ENCODE assay signal across 12 mouse cellular contexts in the genomic region with DNA sequence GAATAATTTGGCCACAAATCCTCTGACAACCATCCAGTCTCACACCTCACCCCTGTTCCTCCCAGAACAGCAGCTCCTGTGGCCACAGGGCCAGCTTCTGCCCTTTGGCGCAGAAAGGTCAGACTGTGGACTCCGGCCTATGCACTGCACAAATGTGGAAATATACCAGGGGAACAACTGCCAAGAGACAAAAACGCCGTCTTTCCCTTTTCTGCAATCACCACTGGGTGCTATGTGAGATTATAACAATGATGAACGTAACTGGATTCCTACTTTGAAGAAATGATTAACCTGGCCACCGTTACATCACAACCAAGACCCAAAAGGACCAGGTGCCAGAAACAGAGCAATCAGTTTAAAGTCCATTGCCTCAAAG.
DNase-seq lines count a peak whose midpoint lies in the region; ATAC-seq lines count a peak whose summit lies in the region.
"Had no signal": no experiment of that assay in that cellular context is flagged by ENCODE, and none has a peak within 500 bp of the region (broad histone marks: within the 10 kb centered on the region; RNA-seq: fewer than 3 reads in every experiment).

No protein-coding gene starts in this region.

- no peak overlapping the region for H3K27ac ChIP-seq in liver, embryonic 16.5 days (ENCODE audit: low read length)
- H3K27ac ChIP-seq in hindbrain, embryonic 11.5 days (ENCODE audit: low read depth, low read length): no peak overlapping the region
- H3K27ac ChIP-seq in neural tube, embryonic 14.5 days (ENCODE audit: low read depth, low read length): no peak overlapping the region; the same call in 1 of the 2 replicates
- H3K27ac ChIP-seq: kidney, postnatal 0 days had no signal

- ATAC-seq in liver, embryonic 16.5 days (ENCODE audit: low read depth): 0 out of 2 replicates have a peak, but pooled peaks have one; percentile 14
- no peak for ATAC-seq in hindbrain, embryonic 11.5 days (ENCODE audit: low FRiP score)
- no peak for ATAC-seq in neural tube, embryonic 14.5 days (ENCODE audit: low read depth)

- peaks cover 54% of the 10 kb centered on the region for H3K4me1 ChIP-seq in liver, embryonic 16.5 days (ENCODE audit: control insufficient read depth, low read depth, low read length)
- H3K4me1 ChIP-seq in hindbrain, embryonic 11.5 days (replicated peaks; ENCODE audit: control insufficient read depth, insufficient read depth, low read length): peaks cover 14% of the 10 kb centered on the region
- H3K4me1 ChIP-seq in neural tube, embryonic 14.5 days (ENCODE audit: control insufficient read depth, insufficient read depth, low read length): peaks cover 30% of the 10 kb centered on the region

- H3K9me3 ChIP-seq in liver, embryonic 16.5 days (replicated peaks; ENCODE audit: control insufficient read depth, low read length): no peaks in the 10 kb centered on the region
- no peaks in the 10 kb centered on the region for H3K9me3 ChIP-seq in hindbrain, embryonic 11.5 days (ENCODE audit: control insufficient read depth, low read length)
- H3K9me3 ChIP-seq in neural tube, embryonic 14.5 days (ENCODE audit: control insufficient read depth, low read length): no peaks in the 10 kb centered on the region

- DNase-seq in liver: no peak
- no peak for DNase-seq in hindbrain, embryonic 11.5 days (ENCODE audit: low spot score)
- peak; percentile 43 to 78 for DNase-seq in kidney, postnatal 25 days
- DNase-seq in ovary, adult 18-20 months (ENCODE audit: low spot score): no peak
- DNase-seq in thymus, postnatal 25 days: no peak
- DNase-seq: adrenal gland, postnatal 25 days; heart, postnatal 10 days; lung, adult 18-20 months had no signal

- H3K27me3 ChIP-seq in liver, embryonic 16.5 days (ENCODE audit: control insufficient read depth, insufficient read depth, low read depth, low read length): peaks cover 5% of the 10 kb centered on the region
- H3K27me3 ChIP-seq in hindbrain, embryonic 11.5 days (ENCODE audit: control insufficient read depth, insufficient read depth, low read length): no peaks in the 10 kb centered on the region
- no peaks in the 10 kb centered on the region for H3K27me3 ChIP-seq in neural tube, embryonic 14.5 days (ENCODE audit: control insufficient read depth, insufficient read depth, low read length)
- H3K27me3 ChIP-seq: CH12.LX had no signal

- H3K36me3 ChIP-seq in liver, embryonic 16.5 days (ENCODE audit: control insufficient read depth, insufficient read depth): no peaks in the 10 kb centered on the region
- no peaks in the 10 kb centered on the region for H3K36me3 ChIP-seq in hindbrain, embryonic 11.5 days (ENCODE audit: control insufficient read depth, insufficient read depth, low read length)
- no peaks in the 10 kb centered on the region for H3K36me3 ChIP-seq in neural tube, embryonic 14.5 days (ENCODE audit: control insufficient read depth, insufficient read depth, low read length)

- WGBS in liver, embryonic 16.5 days (ENCODE audit: insufficient replicate concordance): 70% methylated on average over 6 of the region's 6 CpGs
- 80% methylated on average over 6 of the region's 6 CpGs for WGBS in hindbrain, embryonic 11.5 days
- 84% methylated on average over 6 of the region's 6 CpGs for WGBS in neural tube, embryonic 14.5 days

- no peak overlapping the region for H3K4me3 ChIP-seq in liver, embryonic 16.5 days (ENCODE audit: low read depth, low read length)
- H3K4me3 ChIP-seq in hindbrain, embryonic 11.5 days (ENCODE audit: low read depth, low read length): no peak overlapping the region
- H3K4me3 ChIP-seq in neural tube, embryonic 14.5 days (ENCODE audit: low read depth, low read length): peak overlapping the region; percentile 35; the same call in 1 of the 2 replicates

- no peak overlapping the region for H3K9ac ChIP-seq in liver, embryonic 16.5 days (ENCODE audit: low read depth, low read length)
- no peak overlapping the region for H3K9ac ChIP-seq in hindbrain, embryonic 11.5 days (ENCODE audit: low read depth, low read length)
- H3K9ac ChIP-seq in neural tube, embryonic 14.5 days (replicated peaks; ENCODE audit: low read depth, low read length): peak overlapping the region; percentile 52; the same call in 1 of the 2 replicates

- no peak overlapping the region for H3K4me2 ChIP-seq in liver, embryonic 16.5 days (ENCODE audit: low read depth, low read length)
- H3K4me2 ChIP-seq in hindbrain, embryonic 11.5 days (replicated peaks; ENCODE audit: low read depth, low read length): peak overlapping the region; percentile 52; the same call in 1 of the 2 replicates
- peak overlapping the region; percentile 58 for H3K4me2 ChIP-seq in neural tube, embryonic 14.5 days (ENCODE audit: low read depth, low read length)

Comparison
In these comparisons a context has a peak if more than half of its experiments do, and no peak if none do; other contexts are left out.
1. DNase-seq: peak in kidney, postnatal 25 days (2 of 2); none in liver (single experiment), hindbrain, embryonic 11.5 days (single experiment), ovary, adult 18-20 months (single experiment) and thymus, postnatal 25 days (single experiment).